Mouse (Mus musculus) right cerebral cortex, postnatal 10 days (tissue): ENCODE data around the gene Bdkrb1.

ENCODE experiments used
- DNase-seq, 2 experiments: peaks; one replicate each; pipeline ENCODE4 v3.0.0; 2021; ENCODE audit warnings: low spot score in 2 of 2

The Bdkrb1 gene

GRCm38 (mm10) chr12:105598503-105598902 lies 4.4 kb upstream of the Bdkrb1 start:
- no peak for DNase-seq

GRCm38 (mm10) chr12:105599098-105599497 lies 3.8 kb upstream of the Bdkrb1 start:
- no peak for DNase-seq

- DNase-seq: no peak
These were observed 1.3 kb upstream of the Bdkrb1 start for GRCm38 (mm10) chr12:105601586-105601985.

- DNase-seq: no peak
These were observed 1.0 kb downstream of the Bdkrb1 start for GRCm38 (mm10) chr12:105603904-105604303.

GRCm38 (mm10) chr12:105605212-105605611 lies 2.3 kb downstream of the Bdkrb1 start:
- no peak for DNase-seq

- no peak for DNase-seq
These were observed 4.0 kb downstream of the Bdkrb1 start for GRCm38 (mm10) chr12:105606881-105607280.

- no peak for DNase-seq
These were observed 8.2 kb downstream of the Bdkrb1 start for GRCm38 (mm10) chr12:105611045-105611444.

- peak; percentile 78 to 86 for DNase-seq
These were observed 8.9 kb downstream of the Bdkrb1 start for GRCm38 (mm10) chr12:105611748-105612147.

GRCm38 (mm10) chr12:105613559-105613958 lies 10.7 kb downstream of the Bdkrb1 start:
- no peak for DNase-seq

- no peak for DNase-seq
These were observed 19.2 kb downstream of the Bdkrb1 start for GRCm38 (mm10) chr12:105622048-105622447.

GRCm38 (mm10) chr12:105622981-105623539 lies 20.2 kb downstream of the Bdkrb1 start:
- no peak for DNase-seq

GRCm38 (mm10) chr12:105625798-105626197 lies 22.9 kb downstream of the Bdkrb1 start:
- peak in 1 of 2 experiments; percentile 37 for DNase-seq

GRCm38 (mm10) chr12:105634374-105635067 lies 31.6 kb downstream of the Bdkrb1 start:
- no peak for DNase-seq

- DNase-seq: no peak
These were observed 33.7 kb downstream of the Bdkrb1 start for GRCm38 (mm10) chr12:105636551-105636950.

- no peak for DNase-seq
These were observed 34.7 kb downstream of the Bdkrb1 start for GRCm38 (mm10) chr12:105637554-105637953.

- DNase-seq: no peak
These were observed 40.0 kb downstream of the Bdkrb1 start for GRCm38 (mm10) chr12:105642770-105643321.
